In genomic region chr7:49637281-49637680, GRCm38 (mm10) we compare ENCODE assay signal across 21 mouse cellular contexts. TPM values are rescaled to one million over a fixed set of nuclear protein-coding genes. Genes with fewer than 3 reads are reported as not detected.
"Had no signal": no experiment of that assay in that cellular context is flagged by ENCODE, and none has a peak within 500 bp of the region (broad histone marks: within the 10 kb centered on the region; RNA-seq: fewer than 3 reads in every experiment).

No protein-coding gene starts in this region.

- H3K9ac ChIP-seq: limb, embryonic 12.5 days; liver, embryonic 13.5 days; liver, postnatal 0 days; lung, embryonic 15.5 days; neural tube, embryonic 13.5 days had no signal

- DNase-seq: kidney, adult 8-10 months; kidney, postnatal 25 days; liver; liver, embryonic 13.5 days; liver, postnatal 0 days; lung, postnatal 14 days; right cerebral cortex, adult 18-20 months; right cerebral cortex, postnatal 25 days; spleen, adult 18-20 months; thymus, adult 18-20 months; thymus, postnatal 14 days had no signal

- H3K9me3 ChIP-seq: limb, embryonic 12.5 days; liver, embryonic 13.5 days; lung, embryonic 15.5 days; neural tube, embryonic 13.5 days had no signal

- H3K4me2 ChIP-seq: limb, embryonic 12.5 days; liver, embryonic 13.5 days; lung, embryonic 15.5 days; neural tube, embryonic 13.5 days had no signal

- H3K36me3 ChIP-seq: limb, embryonic 12.5 days; liver, embryonic 13.5 days; lung, embryonic 15.5 days; neural tube, embryonic 13.5 days had no signal

- ATAC-seq: liver, postnatal 0 days had no signal

- H3K4me3 ChIP-seq: left cerebral cortex, adult 2 months; limb, embryonic 12.5 days; liver, embryonic 13.5 days; lung, embryonic 15.5 days; megakaryocyte, embryonic 14.5 days; neural tube, embryonic 13.5 days had no signal

- H3K27ac ChIP-seq: left cerebral cortex, adult 2 months; limb, embryonic 12.5 days; liver, embryonic 13.5 days; lung, embryonic 15.5 days; macrophage; neural tube, embryonic 13.5 days had no signal

RNA-seq across cellular contexts. Expression of gene Dbx1, which starts 0.6 kb away (rescaled TPM):
- total RNA-seq: layer of hippocampus, postnatal 25 days; left cerebral cortex, adult 2 months; left cerebral cortex, postnatal 14 days had no signal
- polyA plus RNA-seq: kidney, embryonic 16.5 days; liver, postnatal 0 days; lung, embryonic 15.5 days; macrophage; stomach, embryonic 14.5 days had no signal
